Comparison of ENCODE assay signal across 29 mouse cellular contexts in the genomic region with DNA sequence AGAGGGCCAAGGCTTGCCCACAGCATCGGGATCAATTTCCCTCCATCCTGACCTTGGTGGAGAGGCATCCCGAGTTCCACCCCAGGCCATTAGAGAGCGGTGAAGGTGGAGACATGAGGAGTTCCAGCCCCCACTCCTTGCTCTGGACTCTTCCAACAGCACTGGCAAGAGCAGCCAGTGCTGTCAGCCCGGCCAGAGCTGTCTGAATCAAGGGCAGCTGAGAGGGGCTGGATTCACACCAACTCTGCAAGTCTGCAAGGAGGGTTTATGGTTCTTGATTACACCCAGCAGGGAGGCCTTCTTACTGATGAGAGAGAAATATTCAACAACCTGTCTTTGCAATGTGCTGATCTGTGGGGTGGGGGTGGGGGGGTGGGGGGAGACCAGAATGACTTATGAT. TPM values are rescaled to one million over a fixed set of nuclear protein-coding genes. Genes with fewer than 3 reads are reported as not detected.
DNase-seq lines count a peak whose midpoint lies in the region; ATAC-seq lines count a peak whose summit lies in the region.
"Had no signal": no experiment of that assay in that cellular context is flagged by ENCODE, and none has a peak within 500 bp of the region (broad histone marks: within the 10 kb centered on the region; RNA-seq: fewer than 3 reads in every experiment).

No protein-coding gene starts in this region.

- H3K9ac ChIP-seq in heart, embryonic 11.5 days (ENCODE audit: low read depth, low read length), result no peak overlapping the region
- H3K9ac ChIP-seq: embryonic facial prominence, embryonic 12.5 days; forebrain, embryonic 15.5 days; hindbrain, embryonic 14.5 days; kidney, embryonic 15.5 days; midbrain, embryonic 13.5 days; stomach, embryonic 15.5 days had no signal

- no peaks in the 10 kb centered on the region for H3K9me3 ChIP-seq in heart, embryonic 11.5 days (replicated peaks; ENCODE audit: control insufficient read depth, low read length)
- H3K9me3 ChIP-seq: embryonic facial prominence, embryonic 12.5 days; forebrain, embryonic 15.5 days; kidney, embryonic 15.5 days; midbrain, embryonic 13.5 days; stomach, embryonic 15.5 days had no signal

- no peak overlapping the region for H3K27ac ChIP-seq in heart, embryonic 11.5 days (ENCODE audit: low read depth, low read length)
- H3K27ac ChIP-seq: embryonic facial prominence, embryonic 12.5 days; forebrain, embryonic 15.5 days; hindbrain, embryonic 14.5 days; kidney, embryonic 15.5 days; midbrain, embryonic 13.5 days; stomach, embryonic 15.5 days had no signal

- H3K27me3 ChIP-seq in heart, embryonic 11.5 days (ENCODE audit: control insufficient read depth, insufficient read depth, low read length), result peaks cover 59% of the 10 kb centered on the region

- peaks cover 17% of the 10 kb centered on the region for H3K4me1 ChIP-seq in heart, embryonic 11.5 days (ENCODE audit: control insufficient read depth, insufficient read depth, low read length)

- no peak for ATAC-seq in heart, embryonic 11.5 days (replicated peaks; ENCODE audit: insufficient number of reproducible peaks, low FRiP score, low TSS enrichment)
- ATAC-seq: CD4-positive, CD25-positive, alpha-beta regulatory T cell, adult 4 months; forebrain, embryonic 15.5 days; intestine, embryonic 16.5 days; lung, postnatal 0 days; midbrain, embryonic 13.5 days had no signal

- intact Hi-C loops in heart, postnatal 10 days (cut with DNase I), result loop anchor here (5.0 kb wide), 1 partner anchor 84 kb away; a partner anchor contains a TSS

- H3K36me3 ChIP-seq in heart, embryonic 11.5 days (ENCODE audit: control insufficient read depth, insufficient read depth, low read length), result no peaks in the 10 kb centered on the region
- H3K36me3 ChIP-seq: embryonic facial prominence, embryonic 12.5 days; forebrain, embryonic 15.5 days; kidney, embryonic 15.5 days; midbrain, embryonic 13.5 days; stomach, embryonic 15.5 days had no signal

- peak; percentile 34 to 36 for DNase-seq in cerebellum, postnatal 14 days
- no peak for DNase-seq in cerebellum, adult 11 months
- DNase-seq in heart, adult 8-10 months (ENCODE audit: low spot score), result peak; percentile 34
- DNase-seq in NIH3T3 (ENCODE audit: low read depth), result peak; percentile 14
- peak; percentile 41 to 50 for DNase-seq in heart, postnatal 10 days
- no peak for DNase-seq in layer of hippocampus, adult 9-11 months
- no peak for DNase-seq in layer of hippocampus, adult 18-20 months (ENCODE audit: low spot score in 2 of 2)
- DNase-seq: adrenal gland, postnatal 36 days; cerebellum, adult 8-10 months; liver; thymus, adult 2 months had no signal

- WGBS in heart, embryonic 11.5 days (ENCODE audit: insufficient replicate concordance), result 26% methylated on average over 4 of the region's 4 CpGs

- no peak overlapping the region for H3K4me2 ChIP-seq in heart, embryonic 11.5 days
- H3K4me2 ChIP-seq: embryonic facial prominence, embryonic 12.5 days; forebrain, embryonic 15.5 days; hindbrain, embryonic 14.5 days; kidney, embryonic 15.5 days; midbrain, embryonic 13.5 days; stomach, embryonic 15.5 days had no signal

- no peak overlapping the region for H3K4me3 ChIP-seq in heart, embryonic 11.5 days (ENCODE audit: low read depth, low read length)
- H3K4me3 ChIP-seq: embryonic facial prominence, embryonic 12.5 days; erythroblast, embryonic 14.5 days; forebrain, embryonic 15.5 days; kidney, embryonic 15.5 days; midbrain, embryonic 13.5 days; myocyte; stomach, embryonic 15.5 days had no signal

RNA-seq across cellular contexts. Expression of a gene that starts 37.0 kb away (rescaled TPM):
- not detected for total RNA-seq in heart, adult 8-10 months (2022)
- not detected in 2 replicates for polyA plus RNA-seq in heart, embryonic 11.5 days (2014; fragmentation: Nextera tagmentation; extraction: Ambion mirVana)
- not detected for total RNA-seq in heart, postnatal 10 days (2021)
- total RNA-seq in layer of hippocampus, adult 18-20 months (2021), result 1 to 10 TPM in 1 of 2 experiments, under 1 TPM in 1; 0.66 to 1.3 TPM
- total RNA-seq: adrenal gland, postnatal 36 days; ES-E14; megakaryocyte, adult 5-6 weeks had no signal
- polyA plus RNA-seq: CD4-positive, CD25-positive, alpha-beta regulatory T cell, adult 4 months; embryonic facial prominence, embryonic 12.5 days; erythroblast, embryonic 14.5 days; heart, embryonic 14.5 days; hindbrain, embryonic 14.5 days; intestine, embryonic 16.5 days; kidney, embryonic 15.5 days; large intestine, adult 2 months; liver, embryonic 16.5 days; lung, postnatal 0 days; myocyte; spleen, adult 2 months; stomach, embryonic 15.5 days; thymus, adult 2 months had no signal

Comparison
In these comparisons a context has a peak if more than half of its experiments do, and no peak if none do; other contexts are left out.
1. DNase-seq: peak in cerebellum, postnatal 14 days (2 of 2), heart, adult 8-10 months (single experiment), NIH3T3 (single experiment) and heart, postnatal 10 days (2 of 2); none in cerebellum, adult 11 months (single experiment), layer of hippocampus, adult 9-11 months (single experiment) and layer of hippocampus, adult 18-20 months (0 of 2).